9 mouse cellular contexts compared by ENCODE assay signal in genomic region chr3:156559441-156559825, GRCm38 (mm10). TPM values are rescaled to one million over a fixed set of nuclear protein-coding genes. Genes with fewer than 3 reads are reported as not detected.
DNase-seq lines count a peak whose midpoint lies in the region; ATAC-seq and TF ChIP-seq lines count a peak whose summit lies in the region.
"Had no signal": no experiment of that assay in that cellular context is flagged by ENCODE, and none has a peak within 500 bp of the region (broad histone marks: within the 10 kb centered on the region; RNA-seq: fewer than 3 reads in every experiment).

No protein-coding gene starts in this region.

- TF ChIP-seq CTCF in intestine, postnatal 0 days (IDR thresholded peaks at IDR 0.05; ENCODE audit: low read depth) = no peak
- TF ChIP-seq CTCF in liver, postnatal 0 days (IDR thresholded peaks at IDR 0.05; ENCODE audit: low read depth) = no peak

- peaks cover 8% of the 10 kb centered on the region; the same call in 1 of the 2 replicates for H3K4me1 ChIP-seq in intestine, embryonic 15.5 days (replicated peaks)
- H3K4me1 ChIP-seq in intestine, postnatal 0 days (replicated peaks; ENCODE audit: control insufficient read depth, insufficient read depth, low read length) = no peaks in the 10 kb centered on the region
- H3K4me1 ChIP-seq in hindbrain, embryonic 15.5 days (replicated peaks) = peaks cover 10% of the 10 kb centered on the region
- H3K4me1 ChIP-seq in liver, postnatal 0 days (ENCODE audit: insufficient read depth) = peaks cover 2% of the 10 kb centered on the region; the same call in 1 of the 2 replicates

- H3K27ac ChIP-seq in intestine, embryonic 15.5 days = no peak overlapping the region
- H3K27ac ChIP-seq in intestine, postnatal 0 days (ENCODE audit: low read depth, low read length) = no peak overlapping the region
- H3K27ac ChIP-seq in hindbrain, embryonic 15.5 days (replicated peaks) = peak overlapping the region; percentile 97
- H3K27ac ChIP-seq in liver, postnatal 0 days (ENCODE audit: low read depth) = no peak overlapping the region

- no peak overlapping the region for H3K4me3 ChIP-seq in intestine, embryonic 15.5 days (replicated peaks)
- no peak overlapping the region for H3K4me3 ChIP-seq in intestine, postnatal 0 days (ENCODE audit: low read depth, low read length)
- H3K4me3 ChIP-seq in hindbrain, embryonic 15.5 days = peak overlapping the region; percentile 69
- H3K4me3 ChIP-seq in liver, postnatal 0 days (ENCODE audit: low read depth, low read length) = no peak overlapping the region

- peak overlapping the region; percentile 93 for H3K4me2 ChIP-seq in intestine, embryonic 15.5 days (replicated peaks)
- H3K4me2 ChIP-seq in intestine, postnatal 0 days (replicated peaks; ENCODE audit: low read depth) = no peak overlapping the region
- peak overlapping the region; percentile 84 for H3K4me2 ChIP-seq in hindbrain, embryonic 15.5 days
- H3K4me2 ChIP-seq in liver, postnatal 0 days (ENCODE audit: low read depth, low read length) = no peak overlapping the region

- no peak for TF ChIP-seq EP300 in liver, postnatal 0 days (IDR thresholded peaks at IDR 0.05; ENCODE audit: low read depth)

- H3K27me3 ChIP-seq in intestine, embryonic 15.5 days (replicated peaks) = peaks cover 15% of the 10 kb centered on the region
- H3K27me3 ChIP-seq in intestine, postnatal 0 days (replicated peaks; ENCODE audit: control insufficient read depth, insufficient read depth, low read length) = peaks cover 34% of the 10 kb centered on the region
- H3K27me3 ChIP-seq in hindbrain, embryonic 15.5 days = no peaks in the 10 kb centered on the region
- peaks cover 42% of the 10 kb centered on the region for H3K27me3 ChIP-seq in liver, postnatal 0 days (ENCODE audit: insufficient read depth, low read length)

- no peaks in the 10 kb centered on the region for H3K36me3 ChIP-seq in intestine, embryonic 15.5 days
- no peaks in the 10 kb centered on the region for H3K36me3 ChIP-seq in intestine, postnatal 0 days (ENCODE audit: control insufficient read depth, insufficient read depth)
- no peaks in the 10 kb centered on the region for H3K36me3 ChIP-seq in hindbrain, embryonic 15.5 days
- no peaks in the 10 kb centered on the region for H3K36me3 ChIP-seq in liver, postnatal 0 days (replicated peaks; ENCODE audit: insufficient read depth, low read length)

- no peak overlapping the region for H3K9ac ChIP-seq in intestine, embryonic 15.5 days
- no peak overlapping the region for H3K9ac ChIP-seq in intestine, postnatal 0 days (ENCODE audit: low read depth, low read length)
- H3K9ac ChIP-seq in hindbrain, embryonic 15.5 days = peak overlapping the region; percentile 61
- H3K9ac ChIP-seq in liver, postnatal 0 days (replicated peaks) = no peak overlapping the region

- no peaks in the 10 kb centered on the region for H3K9me3 ChIP-seq in intestine, embryonic 15.5 days
- no peaks in the 10 kb centered on the region for H3K9me3 ChIP-seq in intestine, postnatal 0 days (ENCODE audit: control insufficient read depth)
- no peaks in the 10 kb centered on the region for H3K9me3 ChIP-seq in hindbrain, embryonic 15.5 days
- no peaks in the 10 kb centered on the region for H3K9me3 ChIP-seq in liver, postnatal 0 days (ENCODE audit: low read length)

- 20% methylated on average over 8 of the region's 8 CpGs for WGBS in intestine, embryonic 15.5 days
- WGBS in intestine, postnatal 0 days = 25% methylated on average over 8 of the region's 8 CpGs
- 7% methylated on average over 8 of the region's 8 CpGs for WGBS in hindbrain, embryonic 15.5 days
- WGBS in liver, postnatal 0 days (ENCODE audit: insufficient replicate concordance) = 27% methylated on average over 8 of the region's 8 CpGs

- peak; percentile 43 to 79 for DNase-seq in cerebellum, postnatal 10 days
- peak; percentile 33 for DNase-seq in retina, adult 2 months (ENCODE audit: low read depth, low spot score)
- no peak for DNase-seq in liver, postnatal 0 days
- DNase-seq in lung, postnatal 25 days (ENCODE audit: low spot score) = no peak
- DNase-seq in gastrocnemius, adult 8-10 months (ENCODE audit: low spot score in 2 of 2) = no peak

- ATAC-seq in intestine, embryonic 15.5 days = no peak
- no peak for ATAC-seq in intestine, postnatal 0 days
- no peak for ATAC-seq in hindbrain, embryonic 15.5 days (ENCODE audit: low FRiP score, low read depth)
- ATAC-seq in liver, postnatal 0 days = no peak

RNA-seq across cellular contexts. Expression of gene Negr1, which starts 2.2 kb away (rescaled TPM):
- 3.0 and 3.8 TPM in 2 replicates for polyA plus RNA-seq in intestine, embryonic 15.5 days (2015; fragmentation: Nextera tagmentation; extraction: Ambion mirVana)
- polyA plus RNA-seq in intestine, postnatal 0 days (2015; fragmentation: Nextera tagmentation; extraction: Ambion mirVana) = 1.2 and 2.0 TPM in 2 replicates
- 49.8 and 53.7 TPM in 2 replicates for polyA plus RNA-seq in hindbrain, embryonic 15.5 days (2015; fragmentation: Nextera tagmentation; extraction: Ambion mirVana)
- 0.02 TPM in 1 of 2 replicates, not detected in the other for polyA plus RNA-seq in liver, postnatal 0 days (2015; fragmentation: Nextera tagmentation; extraction: Ambion mirVana)
- 1 to 10 TPM in 1 of 4 experiments, under 1 TPM in 3; 0.22 to 1.2 (median 0.47) TPM for total RNA-seq in gastrocnemius, adult 8-10 months (2022)
- total RNA-seq: common myeloid progenitor, adult 5-6 weeks had no signal

Comparison
In these comparisons a context has a peak if more than half of its experiments do, and no peak if none do; other contexts are left out.
1. H3K4me2 ChIP-seq: peak in intestine, embryonic 15.5 days (single experiment) and hindbrain, embryonic 15.5 days (single experiment); none in intestine, postnatal 0 days (single experiment) and liver, postnatal 0 days (single experiment).
2. DNase-seq: peak in cerebellum, postnatal 10 days (2 of 2) and retina, adult 2 months (single experiment); none in liver, postnatal 0 days (single experiment), lung, postnatal 25 days (single experiment) and gastrocnemius, adult 8-10 months (0 of 2).
3. RNA of gene Negr1, which starts 2.2 kb away (polyA plus RNA-seq): 49.8 to 53.7 TPM in hindbrain, embryonic 15.5 days; 3.0 to 3.8 TPM in intestine, embryonic 15.5 days, 1.2 to 2.0 TPM in intestine, postnatal 0 days and 0.02 TPM in liver, postnatal 0 days; every median in the first group is over 10 times any median in the second.